Mouse (Mus musculus) intestine, postnatal 0 days (tissue): ENCODE results near the gene Col4a3. TPM values are rescaled to one million over a fixed set of nuclear protein-coding genes. Genes with fewer than 3 reads are reported as not detected.

ENCODE experiments used
- ATAC-seq: fragments of 200-750 bp; cut with Nextera tagmentation; 2 replicates; pipeline ENCODE4 v1.8.0; 2017; ENCODE audit warnings: mild to moderate bottlenecking, moderate TSS enrichment, moderate library complexity
- H3K27ac ChIP-seq: fragments of 300-500 bp; sonication (generic); 2 replicates; pipeline ENCODE4 v1.5.1; 2014; ENCODE audit warnings: mild to moderate bottlenecking, low read depth, low read length, moderate library complexity
- H3K27me3 ChIP-seq: fragments of 300-500 bp; sonication (generic); replicated peaks from 2 replicates; pipeline ENCODE4 v1.6.1; 2014; ENCODE audit warnings: low read length, mixed read lengths; ENCODE audit not compliant: control insufficient read depth, insufficient read depth
- H3K36me3 ChIP-seq: fragments of 300-500 bp; sonication (generic); 2 replicates; pipeline ENCODE4 v1.6.1; 2014; ENCODE audit warnings: mild to moderate bottlenecking, moderate library complexity; ENCODE audit not compliant: control insufficient read depth, insufficient read depth
- H3K4me1 ChIP-seq: fragments of 300-500 bp; sonication (generic); replicated peaks from 2 replicates; pipeline ENCODE4 v1.6.1; 2014; ENCODE audit warnings: antibody characterized with exemption, low read length, mixed read lengths; ENCODE audit not compliant: control insufficient read depth, insufficient read depth
- H3K4me2 ChIP-seq: fragments of 300-500 bp; sonication (generic); replicated peaks from 2 replicates; pipeline ENCODE4 v1.6.1; 2014; ENCODE audit warnings: low read depth, mild to moderate bottlenecking, moderate library complexity
- H3K4me3 ChIP-seq: fragments of 300-500 bp; sonication (generic); 2 replicates; pipeline ENCODE4 v1.5.1; 2014; ENCODE audit warnings: low read depth, low read length
- H3K9ac ChIP-seq: fragments of 300-500 bp; sonication (generic); 2 replicates; pipeline ENCODE4 v1.6.1; 2014; ENCODE audit warnings: mild to moderate bottlenecking, low read depth, low read length
- H3K9me3 ChIP-seq: fragments of 300-500 bp; sonication (generic); 2 replicates; pipeline ENCODE4 v1.6.1; 2016; ENCODE audit warnings: mixed run types; ENCODE audit not compliant: control insufficient read depth
- CTCF ChIP-seq: sonication (generic); IDR thresholded peaks from 2 replicates; pipeline ENCODE4 v1.5.1; 2016; ENCODE audit warnings: low read depth, mild to moderate bottlenecking, control low read depth, antibody characterized with exemption, moderate library complexity
- WGBS: fragments of 180-500 bp; shearing (Covaris S2); extraction: QIAGEN DNeasy Blood & Tissue Kit; methylation state at CpG from one replicate; pipeline ENCODE4 v1.1.7; 2014; 5-methylcytosine and 5-hydroxymethylcytosine counted together
- polyA plus RNA-seq: library from polyadenylated mRNA; unstranded; fragments of >200 nt; fragmentation: Nextera tagmentation; extraction: Ambion mirVana; gene quantifications from 2 replicates; pipeline ENCODE4 v1.2.1, GENCODE M21; 2015

The Col4a3 gene
- polyA plus RNA-seq, 1 experiment from 2014 or later: 0.42 TPM

DNA sequence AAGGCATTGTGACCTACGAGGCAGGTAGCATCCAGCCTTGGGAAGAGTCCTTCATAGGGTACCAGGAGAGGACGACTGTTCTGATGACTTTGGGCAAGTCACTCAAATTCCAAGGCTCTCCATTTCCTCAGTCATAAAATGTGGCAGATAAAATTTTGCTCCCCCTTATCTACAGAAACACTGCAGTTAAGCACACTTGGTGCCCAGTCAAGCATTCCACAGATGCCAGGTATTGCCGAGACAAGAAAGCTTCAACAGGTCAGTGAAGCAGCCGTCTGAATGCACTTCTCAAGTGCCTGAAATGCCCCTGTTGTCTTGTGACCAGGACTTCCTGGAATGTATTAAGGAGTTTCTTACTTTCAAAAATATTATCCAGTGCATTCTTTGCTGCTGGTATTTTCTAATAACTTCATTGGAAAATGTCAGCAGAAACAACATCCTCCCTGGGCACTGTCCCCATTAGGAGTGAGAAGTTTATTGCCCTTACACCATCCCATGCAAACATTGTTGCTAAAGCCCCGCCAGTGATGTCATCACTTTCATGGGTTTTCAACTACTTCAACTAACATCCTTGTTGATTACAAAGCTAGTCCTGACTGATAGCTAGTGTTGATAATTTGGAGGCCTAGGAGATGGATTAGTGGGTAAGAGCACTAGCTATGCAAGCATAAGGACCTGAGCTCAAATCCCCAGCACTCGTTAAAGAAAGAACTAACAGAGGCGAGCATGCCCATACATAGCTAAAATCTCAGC lies 16.7 kb downstream of the Col4a3 start:
- no peak for TF ChIP-seq CTCF
- no peaks in the 10 kb centered on the region for H3K36me3 ChIP-seq
- no peaks in the 10 kb centered on the region for H3K27me3 ChIP-seq
- H3K27ac ChIP-seq: no peak overlapping the region
- H3K9ac ChIP-seq: no peak overlapping the region
- no peak overlapping the region for H3K4me3 ChIP-seq
- ATAC-seq: no peak
- 52% methylated on average over 7 of the region's 7 CpGs for WGBS
- no peaks in the 10 kb centered on the region for H3K4me1 ChIP-seq
- H3K9me3 ChIP-seq: no peaks in the 10 kb centered on the region
- H3K4me2 ChIP-seq: no peak overlapping the region

DNA sequence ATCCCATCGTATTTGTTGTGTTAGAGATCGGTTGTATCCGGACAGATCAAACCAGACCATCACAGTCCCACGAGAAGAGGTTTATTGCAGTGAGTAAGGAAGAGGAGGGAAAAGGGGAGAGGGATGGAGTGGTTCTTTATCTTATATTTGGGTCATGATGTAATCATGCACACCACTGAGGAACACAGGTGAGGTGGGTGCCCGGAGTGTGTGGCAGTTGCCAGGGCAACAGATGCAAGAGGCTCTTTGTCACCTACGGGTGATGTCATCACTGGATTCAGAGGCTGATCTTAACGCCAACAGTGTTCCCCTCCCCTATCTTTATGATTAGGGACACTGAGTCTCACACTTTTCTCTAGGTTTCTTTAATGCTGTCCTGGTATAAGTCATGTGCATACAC lies 18.6 kb downstream of the Col4a3 start:
- H3K9ac ChIP-seq: no peak overlapping the region
- no peaks in the 10 kb centered on the region for H3K36me3 ChIP-seq
- H3K27ac ChIP-seq: no peak overlapping the region
- no peaks in the 10 kb centered on the region for H3K27me3 ChIP-seq
- no peaks in the 10 kb centered on the region for H3K9me3 ChIP-seq
- H3K4me1 ChIP-seq: no peaks in the 10 kb centered on the region
- no peak for ATAC-seq
- no peak overlapping the region for H3K4me3 ChIP-seq
- no peak for TF ChIP-seq CTCF
- H3K4me2 ChIP-seq: no peak overlapping the region
- 84% methylated on average over 7 of the region's 7 CpGs for WGBS

DNA sequence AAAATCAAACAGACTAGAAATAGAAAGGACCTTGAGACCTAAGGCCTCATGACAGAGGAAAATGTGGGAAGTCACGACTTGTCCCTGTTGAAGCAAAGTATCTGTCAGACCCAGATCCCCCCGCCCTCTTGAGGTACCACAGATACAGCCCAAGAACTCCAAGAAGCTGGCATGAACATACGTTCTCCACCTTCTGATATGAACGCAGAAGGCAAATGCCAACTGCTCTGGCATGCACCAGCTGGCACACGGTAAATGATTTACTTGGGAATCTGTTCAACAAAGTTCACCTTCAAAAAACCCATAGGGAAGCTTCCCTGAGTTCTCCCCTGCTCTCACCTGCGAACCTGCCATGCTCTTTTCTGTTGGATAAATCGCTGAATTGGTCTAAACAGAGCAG lies 19.1 kb downstream of the Col4a3 start:
- Histone ChIP-seq H3K27me3 (no peaks in the 10 kb centered on the region), H3K9me3 (no peaks in the 10 kb centered on the region), H3K9ac (no peak overlapping the region), H3K4me1 (no peaks in the 10 kb centered on the region), H3K4me2 (no peak overlapping the region), H3K27ac (no peak overlapping the region), H3K36me3 (no peaks in the 10 kb centered on the region), H3K4me3 (no peak overlapping the region)
- WGBS: 79% methylated on average over 7 of the region's 7 CpGs
- TF ChIP-seq CTCF: no peak
- no peak for ATAC-seq

DNA sequence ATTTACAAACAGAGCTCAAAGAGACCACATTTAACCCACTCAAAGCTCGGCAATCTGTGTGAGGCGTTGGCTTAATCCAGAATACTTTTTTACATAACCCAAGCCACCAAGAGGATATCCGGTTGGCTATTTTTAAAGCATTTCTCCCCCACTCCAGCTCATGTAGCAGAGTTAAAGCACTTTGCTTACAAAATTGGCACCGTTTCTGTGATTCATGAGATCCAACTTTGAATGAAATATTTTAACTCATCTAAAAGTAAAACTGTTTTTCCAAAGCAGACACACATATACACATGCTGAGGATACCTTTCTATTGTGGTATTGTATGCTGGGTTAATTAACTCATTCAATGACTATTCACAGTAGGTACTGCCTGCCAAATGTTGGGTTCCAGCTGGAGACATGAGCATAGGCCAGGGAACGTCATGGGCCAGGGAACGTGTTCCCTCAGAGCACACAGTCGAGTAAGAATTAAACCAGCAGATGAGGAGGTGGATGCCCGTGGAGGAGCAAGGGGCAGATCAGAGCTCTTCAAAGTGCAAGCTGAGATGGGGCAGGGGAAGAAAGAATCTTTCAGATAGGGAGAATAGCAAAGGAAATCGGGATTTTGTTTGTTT lies 22.0 kb downstream of the Col4a3 start:
- no peak for TF ChIP-seq CTCF
- 65% methylated on average over 9 of the region's 9 CpGs for WGBS

DNA sequence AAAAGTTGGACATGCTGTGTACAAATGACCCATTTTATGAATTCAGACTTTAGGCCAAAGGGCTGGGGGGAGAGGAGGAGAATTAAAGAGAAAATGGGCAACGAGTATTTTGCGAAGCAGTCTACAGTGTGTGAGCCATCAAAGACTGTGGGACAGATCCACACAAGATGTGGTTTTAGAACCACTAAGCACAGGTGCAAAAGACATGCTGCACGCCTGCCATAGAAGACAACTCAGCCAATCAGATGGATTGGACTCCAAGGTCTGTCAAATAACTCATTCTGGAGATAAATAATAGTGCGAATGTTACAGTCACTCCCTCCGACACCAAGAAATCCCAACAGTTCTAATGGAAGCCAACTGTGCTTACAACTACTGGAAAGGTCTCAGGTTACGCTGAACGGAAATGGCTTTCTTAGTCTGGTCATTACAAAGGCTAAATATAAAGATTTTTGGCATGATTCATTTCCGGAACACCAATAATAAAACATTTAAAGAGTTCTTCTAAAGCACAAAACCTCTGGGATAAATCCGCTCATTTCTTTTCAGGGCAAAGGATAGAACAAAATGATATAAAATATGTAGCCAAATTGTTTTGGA lies 25.4 kb downstream of the Col4a3 start:
- no peak for ATAC-seq
- no peak for TF ChIP-seq CTCF
- Histone ChIP-seq H3K4me2 (no peak overlapping the region), H3K27me3 (no peaks in the 10 kb centered on the region), H3K27ac (no peak overlapping the region), H3K4me1 (no peaks in the 10 kb centered on the region), H3K36me3 (no peaks in the 10 kb centered on the region), H3K9ac (no peak overlapping the region), H3K9me3 (no peaks in the 10 kb centered on the region), H3K4me3 (no peak overlapping the region)
- WGBS: 74% methylated on average over 9 of the region's 9 CpGs

More for the DNA sequence above, 22.0 kb downstream of the Col4a3 start:
- ATAC-seq: no peak
- Histone ChIP-seq H3K9me3 (no peaks in the 10 kb centered on the region), H3K4me2 (no peak overlapping the region), H3K27me3 (no peaks in the 10 kb centered on the region), H3K4me1 (no peaks in the 10 kb centered on the region), H3K36me3 (no peaks in the 10 kb centered on the region), H3K27ac (no peak overlapping the region), H3K4me3 (no peak overlapping the region), H3K9ac (no peak overlapping the region)

DNA sequence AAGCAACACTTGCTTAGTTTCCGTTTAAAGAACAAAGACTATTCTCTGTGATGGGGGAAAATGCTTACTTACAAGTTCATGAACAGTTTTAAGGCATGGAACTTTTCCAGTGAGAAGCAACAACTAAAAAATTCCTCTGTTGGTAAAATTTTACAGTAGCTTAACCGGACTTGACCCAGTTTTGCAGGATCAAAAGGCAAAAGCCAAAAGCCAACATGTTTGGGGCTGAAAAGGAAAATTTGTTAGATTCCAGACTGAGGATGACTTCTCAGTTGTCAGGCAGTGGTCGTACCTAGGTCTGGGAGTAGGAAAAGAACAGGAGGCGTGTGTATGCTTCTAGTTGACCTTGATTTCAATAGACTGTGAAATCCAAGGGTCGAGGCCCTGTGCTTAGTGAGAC lies 31.3 kb downstream of the Col4a3 start:
- no peak overlapping the region for H3K27ac ChIP-seq
- 77% methylated on average over 5 of the region's 5 CpGs for WGBS

More for the DNA sequence above, 31.3 kb downstream of the Col4a3 start:
- H3K27me3 ChIP-seq: no peaks in the 10 kb centered on the region
- H3K4me2 ChIP-seq: no peak overlapping the region
- no peak for ATAC-seq
- H3K4me3 ChIP-seq: no peak overlapping the region
- TF ChIP-seq CTCF: no peak
- no peaks in the 10 kb centered on the region for H3K4me1 ChIP-seq
- no peak overlapping the region for H3K9ac ChIP-seq
- H3K36me3 ChIP-seq: no peaks in the 10 kb centered on the region
- no peaks in the 10 kb centered on the region for H3K9me3 ChIP-seq
